Mouse (Mus musculus) small intestine, adult 2 months (tissue): Measurements from ENCODE around the gene Slc9a3. TPM values are rescaled to one million over a fixed set of nuclear protein-coding genes. Genes with fewer than 3 reads are reported as not detected.

Source experiments
- H3K27ac ChIP-seq: fragments of 200-500 bp; 2 replicates; pipeline ENCODE4 v1.5.1; 2012; ENCODE audit warnings: low read depth, low read length, control low read depth, inconsistent platforms; ENCODE audit not compliant: insufficient read depth
- H3K27me3 ChIP-seq: fragments of 200-500 bp; 2 replicates; pipeline ENCODE4 v1.6.1; 2012; ENCODE audit warnings: mild to moderate bottlenecking, moderate library complexity, low read length, inconsistent platforms; ENCODE audit not compliant: control insufficient read depth, insufficient read depth
- H3K36me3 ChIP-seq: fragments of 200-500 bp; 2 replicates; pipeline ENCODE4 v1.6.1; 2012; ENCODE audit warnings: mild to moderate bottlenecking, low read length, control low read depth, inconsistent platforms; ENCODE audit not compliant: control insufficient read depth, insufficient read depth
- H3K4me1 ChIP-seq: fragments of 200-500 bp; 2 replicates; pipeline ENCODE4 v1.6.1; 2012; ENCODE audit warnings: low read length, inconsistent platforms, mixed read lengths; ENCODE audit not compliant: control insufficient read depth, insufficient read depth, insufficient read length
- H3K4me3 ChIP-seq: fragments of 200-500 bp; 2 replicates; pipeline ENCODE4 v1.5.1; 2012; ENCODE audit warnings: low read depth, mild to moderate bottlenecking, control low read depth, inconsistent platforms, low read length, moderate library complexity
- CTCF ChIP-seq: fragments of 200-500 bp; IDR thresholded peaks from 2 replicates; pipeline ENCODE4 v1.5.1; 2012; ENCODE audit warnings: low read depth, mild to moderate bottlenecking, control low read depth, inconsistent platforms, low read length, moderate library complexity, mixed read lengths; ENCODE audit not compliant: insufficient replicate concordance, insufficient read length; ENCODE audit errors: extremely low read depth
- POLR2A ChIP-seq: fragments of 200-500 bp; IDR thresholded peaks from 2 replicates; pipeline ENCODE4 v1.6.1; 2012; ENCODE audit warnings: low read depth, mild to moderate bottlenecking, control low read depth, inconsistent platforms, low read length, moderate library complexity
- WGBS: fragments of 180-500 bp; shearing (Covaris S2); methylation state at CpG from one replicate; pipeline ENCODE4 v1.1.7; 2018; 5-methylcytosine and 5-hydroxymethylcytosine counted together
- polyA plus RNA-seq: library from polyadenylated mRNA; depleted of rRNA; stranded (reverse); fragments of >200 nt; gene quantifications from 2 replicates; pipeline ENCODE4 v1.2.3, GENCODE M21; 2012; rRNA removed

Gene Slc9a3
- polyA plus RNA-seq, 1 experiment = 93.4 TPM

- Histone ChIP-seq H3K4me3 (no peak overlapping the region), H3K36me3 (peaks cover 56% of the 10 kb centered on the region), H3K4me1 (peaks cover 9% of the 10 kb centered on the region), H3K27ac (no peak overlapping the region), H3K27me3 (no peaks in the 10 kb centered on the region)
- TF ChIP-seq CTCF = no peak
- TF ChIP-seq POLR2A = no peak
- 91% methylated on average over 10 of the region's 10 CpGs for WGBS
These were observed 48.3 kb downstream of the Slc9a3 start for GRCm38 (mm10) chr13:74169446-74170164.

DNA sequence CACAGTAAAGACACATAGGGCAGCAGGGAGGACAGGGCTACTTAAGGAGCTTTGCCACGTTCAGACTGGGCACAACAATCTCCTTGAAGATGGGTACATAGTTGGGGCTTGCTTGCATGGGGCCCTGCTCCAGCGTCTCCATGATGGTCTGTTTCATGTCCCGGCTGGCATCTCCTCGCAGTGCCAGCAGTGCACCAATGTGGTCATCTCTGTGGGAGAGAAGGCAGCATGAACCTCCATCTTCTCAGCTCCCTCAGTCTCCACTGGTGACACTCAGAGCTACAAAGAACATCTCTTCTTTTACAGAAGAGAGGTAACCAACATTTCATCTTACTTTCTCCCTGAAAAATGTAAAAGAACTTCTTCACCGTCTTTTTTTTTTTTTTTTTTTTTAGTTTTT lies 50.8 kb downstream of the Slc9a3 start:
- peaks cover 59% of the 10 kb centered on the region for H3K36me3 ChIP-seq
- no peak overlapping the region for H3K27ac ChIP-seq
- TF ChIP-seq CTCF = no peak
- no peak for TF ChIP-seq POLR2A
- WGBS = 94% methylated on average over 5 of the region's 5 CpGs
- no peak overlapping the region for H3K4me3 ChIP-seq
- H3K27me3 ChIP-seq = no peaks in the 10 kb centered on the region
- peaks cover 2% of the 10 kb centered on the region; the same call in 1 of the 2 replicates for H3K4me1 ChIP-seq

GRCm38 (mm10) chr13:74183011-74183695 lies 61.9 kb downstream of the Slc9a3 start:
- no peaks in the 10 kb centered on the region for H3K27me3 ChIP-seq
- H3K4me1 ChIP-seq = no peaks in the 10 kb centered on the region
- 85% methylated on average over 5 of the region's 5 CpGs for WGBS
- H3K36me3 ChIP-seq = peaks cover 50% of the 10 kb centered on the region
- H3K4me3 ChIP-seq = no peak overlapping the region
- TF ChIP-seq CTCF (no peak), POLR2A (no peak)
- H3K27ac ChIP-seq = no peak overlapping the region

DNA sequence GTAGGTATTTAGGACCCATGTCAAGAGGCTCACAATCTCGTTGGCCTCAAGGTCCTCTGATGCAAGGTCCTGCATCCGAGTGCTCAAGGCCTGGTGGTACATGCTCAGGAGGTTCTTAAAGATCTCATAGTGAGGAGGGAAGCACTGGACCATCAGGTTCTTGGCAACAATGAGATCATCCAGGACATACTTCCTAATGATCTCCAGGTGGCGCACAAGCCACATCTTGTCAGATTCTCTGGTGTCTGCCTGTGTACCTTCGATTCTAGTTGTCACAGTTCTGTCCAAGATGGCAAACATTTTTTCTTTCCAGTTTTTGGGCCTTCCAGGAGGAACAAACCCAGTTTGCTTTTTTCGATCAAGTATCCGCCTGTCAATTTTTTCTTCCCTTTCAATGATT lies 71.4 kb downstream of the Slc9a3 start:
- Histone ChIP-seq H3K4me1 (no peaks in the 10 kb centered on the region), H3K27me3 (no peaks in the 10 kb centered on the region), H3K4me3 (no peak overlapping the region), H3K36me3 (peaks cover 49% of the 10 kb centered on the region), H3K27ac (no peak overlapping the region)
- 80% methylated on average over 6 of the region's 6 CpGs for WGBS
- TF ChIP-seq POLR2A = no peak
- TF ChIP-seq CTCF = no peak

DNA sequence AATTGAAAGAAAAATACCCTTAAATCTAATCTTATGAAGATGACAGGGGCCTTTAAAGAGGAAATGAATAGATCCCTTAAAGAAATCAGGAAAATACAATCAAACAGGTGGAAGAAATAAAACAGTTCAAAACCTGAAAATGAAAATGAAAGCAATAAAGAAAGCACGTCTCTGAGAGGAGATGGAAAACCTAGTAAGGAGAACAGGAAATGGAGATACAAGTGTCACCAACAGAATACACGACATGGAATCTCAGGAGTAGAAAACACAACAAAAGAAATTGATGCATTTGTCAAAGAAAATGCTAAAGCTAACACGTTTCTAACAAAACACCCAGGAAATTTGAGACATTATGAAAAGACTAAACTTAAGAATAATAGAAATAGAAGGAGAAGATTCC lies 75.2 kb downstream of the Slc9a3 start:
- Histone ChIP-seq H3K4me3 (no peak overlapping the region), H3K27ac (no peak overlapping the region), H3K27me3 (no peaks in the 10 kb centered on the region), H3K36me3 (peaks cover 35% of the 10 kb centered on the region), H3K4me1 (no peaks in the 10 kb centered on the region)
- no peak for TF ChIP-seq CTCF
- TF ChIP-seq POLR2A = no peak
- 39% methylated on average over 3 of the region's 3 CpGs for WGBS

GRCm38 (mm10) chr13:74208317-74208985 lies 87.2 kb downstream of the Slc9a3 start, which contains the start of gene Exoc3:
Gene Exoc3, minus strand, starts transcription at chr13:74208732.
- Histone ChIP-seq H3K27ac (peak within 1 kb of the TSS; percentile 96), H3K4me1 (no peaks in the 10 kb centered on the region), H3K4me3 (peak within 1 kb of the TSS; percentile 75), H3K36me3 (peaks cover 15% of the 10 kb centered on the region), H3K27me3 (no peaks in the 10 kb centered on the region)
- under 1% methylated on average over 39 of the region's 39 CpGs for WGBS
- TF ChIP-seq CTCF (no peak), POLR2A (peak; percentile 78)

GRCm38 (mm10) chr13:74208986-74209345 lies 87.7 kb downstream of the Slc9a3 start:
- Histone ChIP-seq H3K27me3 (no peaks in the 10 kb centered on the region), H3K36me3 (peaks cover 11% of the 10 kb centered on the region), H3K4me3 (peak overlapping the region; percentile 75), H3K4me1 (no peaks in the 10 kb centered on the region), H3K27ac (peak overlapping the region; percentile 96)
- TF ChIP-seq CTCF = no peak
- TF ChIP-seq POLR2A = no peak
- 8% methylated on average over 12 of the region's 12 CpGs for WGBS

DNA sequence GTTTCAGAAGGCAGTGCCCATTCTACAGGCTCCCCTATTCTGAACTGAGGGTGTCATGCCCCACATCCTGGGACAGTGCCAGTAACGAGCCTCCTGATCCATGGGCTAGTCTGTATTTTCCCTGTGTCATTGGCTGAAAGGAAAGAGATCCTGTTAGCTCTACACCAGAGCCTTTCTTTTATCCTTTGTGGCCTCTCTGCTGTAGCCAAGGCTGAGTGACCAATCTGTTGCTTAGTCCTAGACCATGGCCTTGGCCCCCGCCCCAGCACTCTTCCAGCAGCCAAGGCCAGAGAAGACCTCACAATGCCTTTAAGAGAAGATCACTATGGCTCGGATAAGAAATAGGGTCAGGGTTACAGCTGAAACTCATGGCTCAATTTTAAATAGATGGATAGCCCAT lies 97.2 kb downstream of the Slc9a3 start:
- TF ChIP-seq CTCF (no peak), POLR2A (no peak)
- Histone ChIP-seq H3K4me1 (no peaks in the 10 kb centered on the region), H3K36me3 (peaks cover 2% of the 10 kb centered on the region; the same call in 1 of the 2 replicates), H3K27me3 (no peaks in the 10 kb centered on the region), H3K27ac (no peak overlapping the region), H3K4me3 (no peak overlapping the region)
- 87% methylated on average over 3 of the region's 3 CpGs for WGBS

Other genes with a start within 250 kb of the Slc9a3 start
- gene Trip13, start 183.7 kb upstream of the Slc9a3 start, polyA plus RNA-seq = 0.22 and 0.82 TPM in 2 replicates
- gene Brd9, start 183.6 kb upstream of the Slc9a3 start, polyA plus RNA-seq = 7.9 and 18.9 TPM in 2 replicates
- not detected in 2 replicates for gene Zdhhc11, start 157.6 kb upstream of the Slc9a3 start, polyA plus RNA-seq
- 3.2 and 9.9 TPM in 2 replicates for gene Tppp, start 112.0 kb upstream of the Slc9a3 start, polyA plus RNA-seq
- gene Cep72, start 59.2 kb upstream of the Slc9a3 start, polyA plus RNA-seq = 0.70 and 1.4 TPM in 2 replicates
- 18.2 and 45.1 TPM in 2 replicates for gene Exoc3, start 87.3 kb downstream of the Slc9a3 start, polyA plus RNA-seq
- 1.3 and 1.6 TPM in 2 replicates for gene Ahrr, start 170.9 kb downstream of the Slc9a3 start, polyA plus RNA-seq
- gene Pdcd6, start 196.1 kb downstream of the Slc9a3 start, polyA plus RNA-seq = 128 and 248 TPM in 2 replicates
- gene Sdha, start 228.8 kb downstream of the Slc9a3 start, polyA plus RNA-seq = 65.1 and 96.7 TPM in 2 replicates
- gene Ccdc127, start 228.9 kb downstream of the Slc9a3 start, polyA plus RNA-seq = 0.36 and 0.74 TPM in 2 replicates
- 0.34 and 0.38 TPM in 2 replicates for gene Lrrc14b, start 242.5 kb downstream of the Slc9a3 start, polyA plus RNA-seq